Comparison of ENCODE assay signal across 22 mouse cellular contexts in genomic region chr6:7473730-7474129, GRCm38 (mm10).
DNase-seq lines count a peak whose midpoint lies in the region; ATAC-seq and TF ChIP-seq lines count a peak whose summit lies in the region.
"Had no signal": no experiment of that assay in that cellular context is flagged by ENCODE, and none has a peak within 500 bp of the region (broad histone marks: within the 10 kb centered on the region; RNA-seq: fewer than 3 reads in every experiment).

No protein-coding gene starts in this region.

- H3K27ac ChIP-seq in embryonic facial prominence, embryonic 11.5 days (replicated peaks; ENCODE audit: low read depth, low read length) = no peak overlapping the region
- no peak overlapping the region for H3K27ac ChIP-seq in embryonic facial prominence, embryonic 10.5 days (replicated peaks)
- no peak overlapping the region; the same call in 1 of the 2 replicates for H3K27ac ChIP-seq in embryonic facial prominence, embryonic 14.5 days (replicated peaks; ENCODE audit: low read depth, low read length)
- H3K27ac ChIP-seq in limb, embryonic 14.5 days (replicated peaks; ENCODE audit: low read depth, low read length) = no peak overlapping the region
- H3K27ac ChIP-seq: embryonic facial prominence, embryonic 15.5 days; forebrain, embryonic 15.5 days; heart, embryonic 10.5 days; hindbrain, embryonic 13.5 days; hindbrain, postnatal 0 days had no signal

- WGBS in embryonic facial prominence, embryonic 11.5 days = 49% methylated on average over 3 of the region's 3 CpGs
- WGBS in embryonic facial prominence, embryonic 10.5 days = 59% methylated on average over 3 of the region's 3 CpGs
- 21% methylated on average over 3 of the region's 3 CpGs for WGBS in embryonic facial prominence, embryonic 14.5 days
- 17% methylated on average over 3 of the region's 3 CpGs for WGBS in limb, embryonic 14.5 days

- H3K9me3 ChIP-seq in embryonic facial prominence, embryonic 11.5 days (replicated peaks; ENCODE audit: control insufficient read depth, low read length) = no peaks in the 10 kb centered on the region
- no peaks in the 10 kb centered on the region for H3K9me3 ChIP-seq in embryonic facial prominence, embryonic 10.5 days
- H3K9me3 ChIP-seq in embryonic facial prominence, embryonic 14.5 days (ENCODE audit: control insufficient read depth, low read length) = no peaks in the 10 kb centered on the region
- no peaks in the 10 kb centered on the region for H3K9me3 ChIP-seq in limb, embryonic 14.5 days (ENCODE audit: control insufficient read depth, low read length)
- H3K9me3 ChIP-seq: embryonic facial prominence, embryonic 15.5 days; forebrain, embryonic 15.5 days; heart, embryonic 10.5 days; hindbrain, embryonic 13.5 days had no signal

- H3K27me3 ChIP-seq in embryonic facial prominence, embryonic 11.5 days (ENCODE audit: control insufficient read depth, insufficient read depth, low read length) = no peaks in the 10 kb centered on the region
- H3K27me3 ChIP-seq in embryonic facial prominence, embryonic 10.5 days (replicated peaks; ENCODE audit: low read depth, poor library complexity, severe bottlenecking) = no peaks in the 10 kb centered on the region
- no peaks in the 10 kb centered on the region for H3K27me3 ChIP-seq in embryonic facial prominence, embryonic 14.5 days (replicated peaks; ENCODE audit: control insufficient read depth, insufficient read depth, low read length)
- no peaks in the 10 kb centered on the region for H3K27me3 ChIP-seq in limb, embryonic 14.5 days (ENCODE audit: control insufficient read depth, insufficient read depth, low read length)
- H3K27me3 ChIP-seq: embryonic facial prominence, embryonic 15.5 days; forebrain, embryonic 15.5 days; hindbrain, embryonic 13.5 days had no signal

- no peaks in the 10 kb centered on the region for H3K4me1 ChIP-seq in embryonic facial prominence, embryonic 11.5 days (ENCODE audit: control insufficient read depth, insufficient read depth, low read length)
- no peaks in the 10 kb centered on the region for H3K4me1 ChIP-seq in embryonic facial prominence, embryonic 10.5 days
- no peaks in the 10 kb centered on the region for H3K4me1 ChIP-seq in embryonic facial prominence, embryonic 14.5 days (ENCODE audit: control insufficient read depth, insufficient read depth, low read length)
- no peaks in the 10 kb centered on the region for H3K4me1 ChIP-seq in limb, embryonic 14.5 days (ENCODE audit: control insufficient read depth, insufficient read depth, low read length)
- H3K4me1 ChIP-seq: heart, embryonic 10.5 days; hindbrain, embryonic 13.5 days had no signal

- H3K4me3 ChIP-seq in embryonic facial prominence, embryonic 11.5 days (ENCODE audit: low read depth, low read length) = no peak overlapping the region
- H3K4me3 ChIP-seq in embryonic facial prominence, embryonic 10.5 days = no peak overlapping the region
- H3K4me3 ChIP-seq in embryonic facial prominence, embryonic 14.5 days (ENCODE audit: low read depth, low read length) = no peak overlapping the region
- no peak overlapping the region for H3K4me3 ChIP-seq in limb, embryonic 14.5 days (replicated peaks; ENCODE audit: low read length)
- H3K4me3 ChIP-seq: embryonic facial prominence, embryonic 15.5 days; forebrain, embryonic 15.5 days; heart, embryonic 10.5 days; hindbrain, embryonic 13.5 days had no signal

- H3K9ac ChIP-seq in embryonic facial prominence, embryonic 11.5 days (replicated peaks; ENCODE audit: low read length) = no peak overlapping the region
- no peak overlapping the region for H3K9ac ChIP-seq in embryonic facial prominence, embryonic 14.5 days (ENCODE audit: low read depth, low read length)
- H3K9ac ChIP-seq in limb, embryonic 14.5 days (ENCODE audit: low read depth, low read length, severe bottlenecking) = no peak overlapping the region
- H3K9ac ChIP-seq: embryonic facial prominence, embryonic 15.5 days; forebrain, embryonic 15.5 days; hindbrain, embryonic 13.5 days had no signal

- no peak overlapping the region for H3K4me2 ChIP-seq in embryonic facial prominence, embryonic 11.5 days (ENCODE audit: low read depth, low read length)
- no peak overlapping the region for H3K4me2 ChIP-seq in embryonic facial prominence, embryonic 14.5 days (ENCODE audit: low read depth, low read length)
- H3K4me2 ChIP-seq in limb, embryonic 14.5 days (replicated peaks; ENCODE audit: low read depth, low read length, severe bottlenecking) = no peak overlapping the region
- H3K4me2 ChIP-seq: embryonic facial prominence, embryonic 15.5 days; forebrain, embryonic 15.5 days; hindbrain, embryonic 13.5 days had no signal

- ATAC-seq in embryonic facial prominence, embryonic 11.5 days (replicated peaks; ENCODE audit: insufficient number of reproducible peaks, low FRiP score, low TSS enrichment, low read depth) = peak; percentile 34; the same call in 1 of the 2 replicates
- no peak for ATAC-seq in embryonic facial prominence, embryonic 14.5 days (ENCODE audit: low read depth)
- peak; percentile 47; the same call in 1 of the 2 replicates for ATAC-seq in limb, embryonic 14.5 days (ENCODE audit: low FRiP score, low read depth)
- ATAC-seq: forebrain, embryonic 15.5 days; hindbrain, postnatal 0 days had no signal

- TF ChIP-seq POLR2A in limb, embryonic 14.5 days (IDR thresholded peaks at IDR 0.05; ENCODE audit: borderline replicate concordance, extremely low read depth, insufficient read depth, insufficient read length) = no peak

- no peaks in the 10 kb centered on the region for H3K36me3 ChIP-seq in embryonic facial prominence, embryonic 11.5 days (replicated peaks; ENCODE audit: control insufficient read depth, insufficient read depth, low read depth, low read length)
- H3K36me3 ChIP-seq in embryonic facial prominence, embryonic 10.5 days (replicated peaks) = no peaks in the 10 kb centered on the region
- no peaks in the 10 kb centered on the region for H3K36me3 ChIP-seq in embryonic facial prominence, embryonic 14.5 days (ENCODE audit: control insufficient read depth, insufficient read depth, low read length)
- H3K36me3 ChIP-seq in limb, embryonic 14.5 days (ENCODE audit: control insufficient read depth, insufficient read depth, low read length) = no peaks in the 10 kb centered on the region
- H3K36me3 ChIP-seq: embryonic facial prominence, embryonic 15.5 days; forebrain, embryonic 15.5 days; heart, embryonic 10.5 days; hindbrain, embryonic 13.5 days had no signal

- DNase-seq in embryonic facial prominence, embryonic 11.5 days (ENCODE audit: low spot score) = peak; percentile 56
- no peak for DNase-seq in embryonic facial prominence, embryonic 10.5 days (ENCODE audit: low spot score)
- peak; percentile 43 for DNase-seq in 3T3-L1 (ENCODE audit: low read depth, low spot score)
- peak; percentile 47 for DNase-seq in embryonic facial prominence, embryonic 14.5 days (ENCODE audit: low spot score)
- peak; percentile 47 for DNase-seq in limb, embryonic 14.5 days (ENCODE audit: low spot score)
- DNase-seq in lung, postnatal 36 days = no peak
- no peak for DNase-seq in kidney, postnatal 14 days
- DNase-seq: adrenal gland, adult 2 months; adrenal gland, postnatal 25 days; cerebellum, adult 8-10 months; cerebellum, postnatal 14 days; embryo, embryonic 11 days; gastrocnemius, postnatal 36 days; heart, adult 18-20 months; heart, postnatal 10 days; heart, postnatal 4 days; kidney, adult 18-20 months had no signal

Comparison
In these comparisons a context has a peak if more than half of its experiments do, and no peak if none do; other contexts are left out.
1. DNase-seq: peak in embryonic facial prominence, embryonic 11.5 days (single experiment), 3T3-L1 (single experiment), embryonic facial prominence, embryonic 14.5 days (single experiment) and limb, embryonic 14.5 days (single experiment); none in embryonic facial prominence, embryonic 10.5 days (single experiment), lung, postnatal 36 days (single experiment) and kidney, postnatal 14 days (single experiment).